Mouse (Mus musculus): ENCODE measurements at regions not wholly inside any gene's neighbourhood (a gene's known extent, or its start where the extent isn't known, plus 50 kb on each side); places are given as distances from the start of the nearest gene placed in this dataset.

- no peak for DNase-seq
Measured at GRCm38 (mm10) chr13:97442283-97442682, 201.4 kb downstream of the Enc1 start.

- DNase-seq = no peak
Measured at GRCm38 (mm10) chr13:97441803-97442202, 200.9 kb downstream of the Enc1 start.

GRCm38 (mm10) chr13:97439216-97439979 lies 198.5 kb downstream of the Enc1 start:
- DNase-seq = peak; percentile 42 to 54

GRCm38 (mm10) chr13:97438692-97439091 lies 197.8 kb downstream of the Enc1 start:
- DNase-seq = peak; percentile 66 to 76

- DNase-seq = no peak
Measured at GRCm38 (mm10) chr13:97438277-97438676, 197.4 kb downstream of the Enc1 start.

GRCm38 (mm10) chr13:97436719-97437350 lies 195.9 kb downstream of the Enc1 start:
- DNase-seq = peak in 1 of 2 experiments; percentile 22

- peak; percentile 55 to 60 for DNase-seq
Measured at GRCm38 (mm10) chr13:97435865-97436718, 195.2 kb downstream of the Enc1 start.

GRCm38 (mm10) chr13:97434961-97435864 lies 194.3 kb downstream of the Enc1 start:
- no peak for DNase-seq

- DNase-seq = no peak
Measured at GRCm38 (mm10) chr13:97434167-97434566, 193.3 kb downstream of the Enc1 start.

GRCm38 (mm10) chr13:97432627-97433026 lies 191.7 kb downstream of the Enc1 start:
- DNase-seq = no peak

- DNase-seq = no peak
Measured at GRCm38 (mm10) chr13:97430885-97431284, 190.0 kb downstream of the Enc1 start.

- DNase-seq = peak in 1 of 2 experiments; percentile 26
Measured at GRCm38 (mm10) chr13:97428163-97428562, 187.3 kb downstream of the Enc1 start.

- no peak for DNase-seq
Measured at GRCm38 (mm10) chr13:97427537-97427936, 186.6 kb downstream of the Enc1 start.

GRCm38 (mm10) chr13:97425731-97426130 lies 184.8 kb downstream of the Enc1 start:
- DNase-seq = no peak

- no peak for DNase-seq
Measured at GRCm38 (mm10) chr13:97423911-97424310, 183.0 kb downstream of the Enc1 start.

GRCm38 (mm10) chr13:97423298-97423817 lies 182.5 kb downstream of the Enc1 start:
- DNase-seq = no peak

GRCm38 (mm10) chr13:97422897-97423296 lies 182.0 kb downstream of the Enc1 start:
- no peak for DNase-seq

- no peak for DNase-seq
Measured at GRCm38 (mm10) chr13:97421831-97422230, 180.9 kb downstream of the Enc1 start.

GRCm38 (mm10) chr13:97420773-97421172 lies 179.9 kb downstream of the Enc1 start:
- no peak for DNase-seq

GRCm38 (mm10) chr13:97419100-97419499 lies 178.2 kb downstream of the Enc1 start:
- no peak for DNase-seq

- DNase-seq = no peak
Measured at GRCm38 (mm10) chr13:97418681-97419080, 177.8 kb downstream of the Enc1 start.

- DNase-seq = no peak
Measured at GRCm38 (mm10) chr13:97418081-97418480, 177.2 kb downstream of the Enc1 start.

Measured in cerebellum, postnatal 10 days (tissue).